Mouse (Mus musculus) kidney, embryonic 14.5 days (tissue): ENCODE measurements at regions not wholly inside any gene's neighbourhood (a gene's known extent, or its start where the extent isn't known, plus 50 kb on each side); places are given as distances from the start of the nearest gene placed in this dataset.
"Not testable (repeated sequence)": the region's sequence is repeated elsewhere in the genome, so short reads cannot be mapped to it uniquely, and the experiment has no call there.

ENCODE experiments used
- ATAC-seq: fragments of 200-750 bp; cut with Nextera tagmentation; 2 replicates; pipeline ENCODE4 v1.8.0; 2017; ENCODE audit warnings: moderate number of reproducible peaks, mild to moderate bottlenecking, moderate TSS enrichment, moderate library complexity; ENCODE audit not compliant: low FRiP score, low TSS enrichment
- H3K27ac ChIP-seq: fragments of 300-500 bp; sonication (generic); 2 replicates; pipeline ENCODE4 v1.5.1; 2014; ENCODE audit warnings: low read depth, mild to moderate bottlenecking, low read length, moderate library complexity, mixed read lengths
- H3K27me3 ChIP-seq: fragments of 300-500 bp; sonication (generic); 2 replicates; pipeline ENCODE4 v1.6.1; 2014; ENCODE audit warnings: mild to moderate bottlenecking, low read length; ENCODE audit not compliant: control insufficient read depth, insufficient read depth
- H3K36me3 ChIP-seq: fragments of 300-500 bp; sonication (generic); 2 replicates; pipeline ENCODE4 v1.6.1; 2014; ENCODE audit warnings: low read length, mixed read lengths; ENCODE audit not compliant: control insufficient read depth, insufficient read depth
- H3K4me1 ChIP-seq: fragments of 300-500 bp; sonication (generic); 2 replicates; pipeline ENCODE4 v1.6.1; 2014; ENCODE audit warnings: low read length, mixed read lengths; ENCODE audit not compliant: control insufficient read depth, insufficient read depth
- H3K4me2 ChIP-seq: fragments of 300-500 bp; sonication (generic); replicated peaks from 2 replicates; pipeline ENCODE4 v1.6.1; 2014; ENCODE audit warnings: low read depth, mild to moderate bottlenecking, low read length
- H3K4me3 ChIP-seq: fragments of 300-500 bp; sonication (generic); 2 replicates; pipeline ENCODE4 v1.5.1; 2014; ENCODE audit warnings: mild to moderate bottlenecking, low read length
- H3K9ac ChIP-seq: fragments of 300-500 bp; sonication (generic); 2 replicates; pipeline ENCODE4 v1.6.1; 2014; ENCODE audit warnings: low read depth, mild to moderate bottlenecking, low read length, moderate library complexity
- H3K9me3 ChIP-seq: fragments of 300-500 bp; sonication (generic); 2 replicates; pipeline ENCODE4 v1.6.1; 2016; ENCODE audit warnings: low read length; ENCODE audit not compliant: control insufficient read depth
- WGBS: fragments of 180-500 bp; shearing (Covaris S2); extraction: QIAGEN DNeasy Blood & Tissue Kit; methylation state at CpG from one replicate; pipeline ENCODE4 v1.1.7; 2014; 5-methylcytosine and 5-hydroxymethylcytosine counted together

GRCm38 (mm10) chr6:89125916-89126315 is 223.9 kb downstream of the Tpra1 start:
- no peak overlapping the region for H3K4me3 ChIP-seq
- H3K27ac ChIP-seq, result no peak overlapping the region
- H3K4me2 ChIP-seq, result no peak overlapping the region
- no peaks in the 10 kb centered on the region for H3K9me3 ChIP-seq
- no peak overlapping the region for H3K9ac ChIP-seq
- H3K36me3 ChIP-seq, result no peaks in the 10 kb centered on the region
- H3K4me1 ChIP-seq, result no peaks in the 10 kb centered on the region
- ATAC-seq, result no peak
- 62% methylated on average over 9 of the region's 9 CpGs for WGBS
- H3K27me3 ChIP-seq, result no peaks in the 10 kb centered on the region

- H3K9ac ChIP-seq, H3K4me1 ChIP-seq: not testable (repeated sequence)
- 59% methylated on average over 5 of the region's 5 CpGs for WGBS
Observed at GRCm38 (mm10) chr6:89128141-89128540, 226.1 kb downstream of the Tpra1 start.

GRCm38 (mm10) chr6:89140469-89140868 is 222.0 kb downstream of the Plxna1 start:
- no peak overlapping the region for H3K9ac ChIP-seq
- H3K4me1 ChIP-seq, result no peaks in the 10 kb centered on the region
- no peak for ATAC-seq
- H3K27ac ChIP-seq, result no peak overlapping the region
- H3K4me3 ChIP-seq, result no peak overlapping the region
- no peak overlapping the region for H3K4me2 ChIP-seq
- H3K36me3 ChIP-seq, result no peaks in the 10 kb centered on the region
- no peaks in the 10 kb centered on the region for H3K9me3 ChIP-seq
- WGBS, result 54% methylated on average over 3 of the region's 3 CpGs
- no peaks in the 10 kb centered on the region for H3K27me3 ChIP-seq

More at GRCm38 (mm10) chr6:89128141-89128540, 226.1 kb downstream of the Tpra1 start:
- H3K27ac ChIP-seq, ATAC-seq, H3K9me3 ChIP-seq, H3K27me3 ChIP-seq, H3K36me3 ChIP-seq, H3K4me2 ChIP-seq, H3K4me3 ChIP-seq: not testable (repeated sequence)

- Histone ChIP-seq H3K4me1 (no peaks in the 10 kb centered on the region), H3K27ac (no peak overlapping the region), H3K36me3 (no peaks in the 10 kb centered on the region), H3K27me3 (no peaks in the 10 kb centered on the region), H3K4me3 (no peak overlapping the region), H3K9ac (no peak overlapping the region), H3K4me2 (no peak overlapping the region), H3K9me3 (no peaks in the 10 kb centered on the region)
- ATAC-seq, result no peak
- 70% methylated on average over 11 of the region's 11 CpGs for WGBS
Observed at GRCm38 (mm10) chr6:89153027-89153662, 209.3 kb downstream of the Plxna1 start.

- no peak for ATAC-seq
- no peak overlapping the region for H3K27ac ChIP-seq
- H3K4me3 ChIP-seq, result no peak overlapping the region
- H3K4me2 ChIP-seq, result no peak overlapping the region
- no peak overlapping the region for H3K9ac ChIP-seq
- H3K4me1 ChIP-seq, result no peaks in the 10 kb centered on the region
- H3K36me3 ChIP-seq, result no peaks in the 10 kb centered on the region
- no peaks in the 10 kb centered on the region for H3K27me3 ChIP-seq
- WGBS, result 90% methylated on average over 1 of the region's 1 CpGs
- no peaks in the 10 kb centered on the region for H3K9me3 ChIP-seq
Observed at GRCm38 (mm10) chr6:89157501-89157900, 204.9 kb downstream of the Plxna1 start.

GRCm38 (mm10) chr6:89160051-89160450 is 202.4 kb downstream of the Plxna1 start:
- Histone ChIP-seq H3K27ac (no peak overlapping the region), H3K4me1 (no peaks in the 10 kb centered on the region), H3K4me3 (no peak overlapping the region), H3K27me3 (no peaks in the 10 kb centered on the region), H3K4me2 (no peak overlapping the region), H3K9me3 (no peaks in the 10 kb centered on the region), H3K9ac (no peak overlapping the region), H3K36me3 (no peaks in the 10 kb centered on the region)
- no peak for ATAC-seq
- WGBS, result 70% methylated on average over 7 of the region's 7 CpGs

GRCm38 (mm10) chr6:89161746-89162145 is 200.7 kb downstream of the Plxna1 start:
- no peak overlapping the region for H3K27ac ChIP-seq
- H3K9me3 ChIP-seq, result no peaks in the 10 kb centered on the region
- H3K4me3 ChIP-seq, result no peak overlapping the region
- no peak overlapping the region for H3K9ac ChIP-seq
- H3K36me3 ChIP-seq, result no peaks in the 10 kb centered on the region
- H3K4me2 ChIP-seq, result no peak overlapping the region
- 88% methylated on average over 1 of the region's 1 CpGs for WGBS
- no peak for ATAC-seq
- no peaks in the 10 kb centered on the region for H3K27me3 ChIP-seq
- H3K4me1 ChIP-seq, result no peaks in the 10 kb centered on the region

- H3K4me2 ChIP-seq, result no peak overlapping the region
- WGBS, result 36% methylated on average over 2 of the region's 2 CpGs
- H3K9ac ChIP-seq, result no peak overlapping the region
- H3K36me3 ChIP-seq, result no peaks in the 10 kb centered on the region
- no peaks in the 10 kb centered on the region for H3K4me1 ChIP-seq
- H3K9me3 ChIP-seq, result peaks cover 4% of the 10 kb centered on the region; the same call in 1 of the 2 replicates
- no peak overlapping the region for H3K4me3 ChIP-seq
- no peaks in the 10 kb centered on the region for H3K27me3 ChIP-seq
- ATAC-seq, result no peak
- no peak overlapping the region for H3K27ac ChIP-seq
Observed at GRCm38 (mm10) chr6:89169520-89169919, 192.9 kb downstream of the Plxna1 start.

GRCm38 (mm10) chr6:89184920-89185319 is 177.5 kb downstream of the Plxna1 start:
- H3K4me2 ChIP-seq, H3K9ac ChIP-seq, ATAC-seq, H3K27me3 ChIP-seq, H3K9me3 ChIP-seq, H3K27ac ChIP-seq, H3K4me3 ChIP-seq, H3K36me3 ChIP-seq, H3K4me1 ChIP-seq: not testable (repeated sequence)
- 100% methylated on average over 1 of the region's 7 CpGs for WGBS
